Mouse (Mus musculus): ENCODE data around the gene Clpx.
"Not testable (repeated sequence)": the region's sequence is repeated elsewhere in the genome, so short reads cannot be mapped to it uniquely, and the experiment has no call there.

The Clpx gene

GRCm38 (mm10) chr9:65293973-65294715, at the start of gene Clpx:
Clpx (plus strand) TSS chr9:65294260.
- DNase-seq (ENCODE audit: low spot score), result peak; percentile 93

- DNase-seq (ENCODE audit: low spot score), result no peak
These were observed 46.3 kb upstream of the Clpx start for GRCm38 (mm10) chr9:65247502-65248376.

DNA sequence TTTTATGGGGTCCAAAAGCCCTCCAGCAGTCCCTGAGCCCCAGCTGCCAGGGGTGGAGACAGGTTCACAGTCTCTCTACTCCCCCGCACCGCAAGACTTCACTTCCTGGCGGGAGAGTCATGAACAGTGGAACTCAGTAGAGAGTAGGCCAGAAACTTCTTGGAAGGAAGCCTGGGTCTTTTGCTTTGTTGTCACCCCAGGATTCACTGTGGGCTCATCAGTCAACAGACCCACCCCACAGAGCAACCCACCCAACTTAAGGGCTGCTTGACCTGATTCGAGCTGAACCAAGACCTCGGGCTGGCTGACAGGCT, 45.7 kb upstream of the Clpx start:
- DNase-seq (ENCODE audit: low spot score), result no peak

- DNase-seq (ENCODE audit: low spot score), result no peak
These were observed 42.0 kb upstream of the Clpx start for GRCm38 (mm10) chr9:65252026-65252425.

DNA sequence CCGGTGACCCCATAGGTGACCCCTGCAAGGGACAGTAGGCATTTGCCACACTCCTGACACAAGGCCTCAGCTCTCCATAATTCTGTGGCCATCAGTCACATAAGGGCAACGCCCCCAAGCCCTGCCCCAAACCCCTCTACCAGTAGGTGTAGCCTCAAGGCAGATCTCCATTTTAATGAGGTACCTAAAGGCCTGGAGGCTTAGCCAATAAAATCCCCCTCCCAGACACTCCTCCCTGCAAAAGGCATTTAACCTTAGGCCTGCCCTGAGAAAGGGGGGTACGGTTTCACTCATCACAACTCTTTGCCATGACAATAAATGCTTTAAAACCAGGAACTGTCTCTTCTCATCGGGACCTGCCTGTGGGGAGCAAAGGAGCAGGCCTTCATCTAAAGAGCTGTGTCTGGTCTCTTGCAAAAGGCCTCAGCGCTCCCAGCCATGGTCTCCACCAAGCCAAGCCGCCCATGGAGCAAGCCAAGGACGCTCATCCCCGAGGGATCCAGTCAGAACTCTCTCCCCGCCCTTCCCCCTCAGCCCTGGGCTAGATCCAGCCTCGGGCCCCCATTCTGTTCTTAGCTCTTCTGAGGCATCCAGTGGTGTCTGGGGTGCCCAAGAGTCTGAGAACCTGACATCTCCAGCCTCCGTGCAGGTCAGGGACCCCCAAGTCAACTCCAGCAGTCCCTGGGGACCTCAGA, 38.0 kb upstream of the Clpx start:
- no peak for DNase-seq (ENCODE audit: low spot score)

DNA sequence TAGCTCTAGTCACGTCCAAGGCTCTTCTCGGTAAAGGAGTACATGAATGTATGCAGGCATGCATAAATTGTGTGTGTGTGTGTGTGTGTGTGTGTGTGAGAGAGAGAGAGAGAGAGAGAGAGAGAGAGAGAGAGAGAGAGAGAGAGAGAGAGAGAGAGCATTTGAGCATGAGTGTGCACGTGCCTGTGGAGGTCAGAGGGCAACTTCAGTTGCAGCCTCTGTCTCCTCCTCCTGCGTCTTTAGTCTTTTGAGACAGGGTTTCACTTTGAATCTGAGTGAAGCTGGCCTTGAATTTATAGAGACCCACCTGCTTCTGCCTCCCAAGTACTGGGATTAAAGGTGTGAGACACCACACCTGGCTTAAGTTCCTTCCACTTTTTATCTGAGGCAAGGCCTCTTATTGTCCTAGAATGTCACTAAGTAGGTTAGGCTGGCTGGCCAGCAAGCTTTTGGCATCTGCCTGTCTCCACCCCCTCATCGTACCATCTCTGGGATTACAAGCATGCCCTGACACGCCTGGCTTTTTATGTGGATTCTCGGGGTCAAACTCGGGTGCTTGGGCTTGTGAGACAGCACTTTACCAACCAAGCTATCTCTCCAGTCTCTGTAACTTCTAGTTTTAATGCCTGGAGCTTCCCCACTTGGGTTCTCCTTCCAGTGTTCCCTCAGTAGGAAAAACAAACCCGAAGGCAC, 36.7 kb upstream of the Clpx start:
- DNase-seq (ENCODE audit: low spot score), result no peak

DNA sequence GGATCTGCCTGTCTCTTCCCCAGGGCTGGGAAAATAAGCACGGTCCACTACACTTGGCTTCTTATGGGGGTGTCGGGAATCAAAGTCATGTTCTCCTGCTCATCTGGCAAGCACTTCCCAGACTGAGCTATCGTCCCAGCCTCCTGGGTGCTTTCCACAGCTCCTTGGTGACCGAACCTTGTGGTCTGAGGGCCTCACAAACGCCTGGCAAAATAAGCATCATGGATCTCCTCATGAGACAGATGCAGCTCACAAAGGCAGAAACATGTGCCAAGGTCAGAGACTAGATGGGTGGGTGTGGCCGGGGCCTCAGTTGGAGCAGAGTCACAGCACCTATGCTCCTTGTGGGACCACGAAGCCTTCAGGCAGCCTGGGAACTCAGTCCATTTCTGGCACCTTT, 34.7 kb upstream of the Clpx start:
- DNase-seq (ENCODE audit: low spot score), result no peak

DNA sequence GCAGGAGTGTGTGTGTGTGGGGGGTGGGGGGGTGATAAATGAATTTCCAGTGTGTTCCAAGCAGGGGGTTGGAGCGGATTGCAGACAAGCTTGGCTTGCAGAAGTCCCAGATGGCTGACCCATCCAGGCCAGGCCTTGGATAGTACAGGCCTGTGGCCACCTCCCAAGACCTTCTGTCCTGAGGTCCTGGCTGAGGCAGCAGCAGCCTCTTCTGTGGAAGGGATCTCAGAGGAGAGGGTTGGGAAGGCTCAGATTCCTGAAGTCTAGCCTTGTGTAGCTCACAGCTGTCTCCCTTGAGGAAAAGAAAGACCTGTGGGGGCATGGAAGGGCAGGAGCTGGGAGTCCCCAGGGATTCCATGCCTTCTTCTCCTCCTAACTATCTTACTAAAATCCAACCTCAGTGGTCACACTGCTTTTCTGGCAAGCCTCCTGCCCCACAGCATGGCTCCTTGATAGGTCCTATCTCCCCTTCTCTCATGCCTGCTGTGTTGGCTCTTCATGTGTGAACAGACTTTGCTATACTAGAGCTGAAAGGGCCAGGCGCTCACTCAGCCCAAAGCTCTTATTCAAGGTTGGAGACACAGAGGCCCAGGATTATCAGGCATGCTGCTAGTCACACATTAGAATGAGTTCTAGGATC, 32.3 kb upstream of the Clpx start:
- DNase-seq (ENCODE audit: low spot score), result no peak

GRCm38 (mm10) chr9:65262641-65263120, 31.4 kb upstream of the Clpx start:
- DNase-seq (ENCODE audit: low spot score), result no peak

DNA sequence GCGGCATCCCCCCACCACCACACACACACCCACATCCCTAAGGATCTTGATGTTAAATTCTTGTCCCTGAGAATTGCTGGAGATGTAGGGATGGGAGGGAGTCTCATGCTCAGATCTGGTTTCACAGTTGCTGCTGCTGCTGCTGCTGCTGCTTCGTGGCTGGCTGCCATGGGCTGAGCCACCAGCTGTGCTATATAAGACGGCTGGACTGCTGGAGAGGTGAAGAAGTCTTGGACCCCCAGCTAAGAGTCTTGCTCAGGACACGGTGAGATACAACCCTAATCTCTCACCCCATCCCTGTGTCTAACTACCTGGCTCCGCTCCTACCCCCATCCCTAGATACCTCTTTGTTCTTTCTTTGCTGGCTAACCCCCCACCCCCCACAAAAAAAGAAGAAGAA, 29.1 kb upstream of the Clpx start, which contains the start of gene Cilp:
Gene Cilp (plus strand): TSS at position 222 of the 400 bp plus-strand sequence.
- no peak for DNase-seq (ENCODE audit: low spot score)

- DNase-seq (ENCODE audit: low spot score), result no peak
These were observed 26.1 kb upstream of the Clpx start for GRCm38 (mm10) chr9:65267742-65268515.

- DNase-seq (ENCODE audit: low spot score), result no peak
These were observed 20.8 kb upstream of the Clpx start for GRCm38 (mm10) chr9:65273048-65273809.

DNA sequence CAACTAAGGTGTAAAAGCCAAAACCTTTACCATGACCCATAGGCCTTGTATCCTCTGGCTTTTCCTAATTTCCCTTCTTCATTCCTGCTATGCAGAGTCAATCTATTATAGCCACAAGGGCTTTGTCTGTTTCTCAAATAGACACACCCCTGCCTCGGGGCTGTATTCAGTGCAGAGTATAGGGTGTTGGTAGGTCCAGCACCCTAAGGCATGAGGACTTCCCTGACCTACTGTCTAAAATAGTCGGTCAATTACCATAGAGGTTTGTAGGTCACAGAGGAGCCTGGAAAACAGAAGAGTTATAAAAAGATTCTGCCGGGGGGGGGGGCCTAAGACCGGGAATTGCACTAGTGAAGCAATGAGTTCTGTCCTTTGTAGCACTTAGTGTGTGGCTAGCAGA, 20.2 kb upstream of the Clpx start:
- no peak for DNase-seq (ENCODE audit: low spot score)

DNA sequence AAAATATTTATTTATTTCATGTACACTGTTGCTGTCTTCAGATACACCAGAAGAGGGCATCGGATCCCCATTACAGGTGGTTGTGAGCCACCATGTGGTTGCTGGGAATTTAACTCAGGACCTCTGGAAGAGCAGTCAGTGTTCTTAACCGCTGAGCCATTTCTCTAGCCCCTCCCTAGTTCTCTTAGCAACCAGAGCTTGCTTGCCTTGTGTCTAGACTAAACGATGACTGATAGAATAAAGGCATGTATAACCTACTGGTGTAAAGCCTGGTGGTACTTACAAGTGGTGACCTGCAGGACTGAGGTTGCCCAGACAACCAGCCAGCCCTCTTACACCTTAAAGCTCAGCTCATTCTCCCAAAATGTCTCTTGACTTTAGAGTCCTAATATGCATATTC, 19.2 kb upstream of the Clpx start:
- not testable (repeated sequence) for DNase-seq (ENCODE audit: low spot score)

GRCm38 (mm10) chr9:65275810-65276530, 18.1 kb upstream of the Clpx start:
- no peak for DNase-seq (ENCODE audit: low spot score)

DNA sequence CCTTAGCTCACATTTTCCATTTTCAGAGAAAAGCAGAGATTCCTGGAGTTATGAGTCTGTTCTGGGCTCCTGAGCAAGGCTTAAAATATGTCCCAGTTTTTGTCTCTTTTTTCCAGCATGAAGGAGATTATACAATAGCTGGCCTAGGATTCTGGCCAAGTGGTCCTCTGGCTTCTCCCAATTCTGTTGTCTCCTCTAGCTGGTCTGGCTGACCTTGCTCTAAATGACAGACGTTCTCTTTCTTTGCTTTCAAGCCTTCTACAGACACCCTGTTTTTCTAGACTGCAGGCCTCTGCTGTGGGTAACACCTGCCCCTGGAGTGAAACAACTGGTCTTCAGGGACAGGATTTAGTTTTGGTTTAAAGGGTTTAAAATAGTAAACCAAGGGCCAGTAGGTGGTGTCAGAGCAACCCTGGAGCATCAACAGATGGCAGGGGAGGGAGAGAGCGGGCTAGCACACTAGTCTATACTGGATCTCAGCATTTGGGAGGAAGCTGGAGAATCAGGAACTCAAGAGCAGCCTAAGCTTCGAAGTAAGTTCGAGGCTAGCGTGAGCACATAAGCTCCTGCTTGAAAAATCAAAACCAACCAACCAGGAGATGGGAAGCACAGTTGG, 12.4 kb upstream of the Clpx start:
- DNase-seq (ENCODE audit: low spot score), result no peak

DNA sequence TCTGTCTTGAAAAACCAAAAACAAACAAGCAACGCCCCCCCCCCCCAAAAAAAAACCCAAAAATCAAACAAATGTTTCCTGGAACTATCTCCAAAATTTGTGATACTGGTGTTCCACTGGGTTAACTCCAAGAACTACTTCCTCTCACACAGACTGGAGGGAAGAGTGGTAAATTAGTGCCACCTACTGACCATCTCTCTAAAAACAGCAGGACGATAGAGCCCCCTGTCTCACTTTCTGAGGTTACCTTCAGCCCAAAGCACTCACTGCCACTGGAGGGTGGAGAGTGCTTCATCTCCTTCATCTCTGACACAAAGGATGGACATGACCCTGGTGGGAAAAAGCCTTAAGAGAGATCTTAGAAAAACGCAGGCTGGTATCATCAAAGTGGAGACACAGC, 10.8 kb upstream of the Clpx start:
- no peak for DNase-seq (ENCODE audit: low spot score)

DNA sequence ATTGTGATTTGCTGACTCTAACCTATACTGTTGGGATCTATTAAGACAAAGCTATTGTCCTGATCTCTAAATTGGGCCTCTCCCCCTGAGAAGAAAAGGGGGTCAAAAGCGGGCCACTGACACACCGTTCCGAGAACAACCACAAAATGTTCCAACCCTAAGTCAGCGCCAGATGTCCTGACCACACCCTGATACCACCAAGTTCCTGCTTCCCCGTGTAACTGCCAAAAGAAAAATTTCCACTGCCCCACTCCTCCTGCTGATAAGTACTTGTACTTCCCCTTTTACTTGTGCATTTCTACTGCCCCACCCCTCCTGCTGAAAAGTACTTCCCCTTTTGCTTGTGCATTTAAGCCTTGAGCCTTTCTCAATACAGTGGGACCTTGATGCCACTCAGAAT, 5.8 kb upstream of the Clpx start:
- not testable (repeated sequence) for DNase-seq (ENCODE audit: low spot score)

- no peak for DNase-seq (ENCODE audit: low spot score)
These were observed 4.1 kb upstream of the Clpx start for GRCm38 (mm10) chr9:65289988-65290387.
